Mouse (Mus musculus): ENCODE results near the gene Edil3. TPM values are rescaled to one million over a fixed set of nuclear protein-coding genes. Genes with fewer than 3 reads are reported as not detected.

Gene Edil3
- polyA plus RNA-seq, 1 experiment from 2014 or later: 3.3 TPM

DNA sequence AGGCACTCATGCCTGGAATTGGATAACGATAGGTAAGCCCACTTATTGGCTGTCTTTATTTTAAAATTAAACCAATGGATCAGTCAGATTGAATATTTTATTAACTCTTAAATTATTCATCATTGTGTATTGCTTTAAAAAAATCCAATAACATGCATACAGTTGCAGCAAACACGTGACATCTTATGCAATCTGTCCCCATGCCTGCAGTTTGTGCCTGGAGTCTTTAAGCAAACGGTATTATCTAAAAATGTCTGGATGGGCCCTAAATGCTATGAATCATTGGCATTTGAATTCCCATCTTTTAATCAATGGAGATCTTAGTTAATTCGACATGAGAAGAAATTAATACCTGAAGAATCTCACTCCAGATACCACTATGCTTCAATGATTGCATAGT lies 3.2 kb downstream of the Edil3 start:
- H3K36me3 ChIP-seq: no peaks in the 10 kb centered on the region
- no peak overlapping the region for H3K4me2 ChIP-seq
- H3K4me1 ChIP-seq (replicated peaks): peaks cover 19% of the 10 kb centered on the region; the same call in 1 of the 2 replicates
- no peak overlapping the region for H3K9ac ChIP-seq
- no peak for ATAC-seq (replicated peaks; ENCODE audit: insufficient number of reproducible peaks, insufficient read depth, low FRiP score, low read depth)
- no peaks in the 10 kb centered on the region for H3K9me3 ChIP-seq (replicated peaks)
- no peak overlapping the region for H3K27ac ChIP-seq
- peak overlapping the region; percentile 80; the same call in 1 of the 2 replicates for H3K4me3 ChIP-seq
- WGBS: 41% methylated on average over 4 of the region's 4 CpGs
- H3K27me3 ChIP-seq: no peaks in the 10 kb centered on the region

DNA sequence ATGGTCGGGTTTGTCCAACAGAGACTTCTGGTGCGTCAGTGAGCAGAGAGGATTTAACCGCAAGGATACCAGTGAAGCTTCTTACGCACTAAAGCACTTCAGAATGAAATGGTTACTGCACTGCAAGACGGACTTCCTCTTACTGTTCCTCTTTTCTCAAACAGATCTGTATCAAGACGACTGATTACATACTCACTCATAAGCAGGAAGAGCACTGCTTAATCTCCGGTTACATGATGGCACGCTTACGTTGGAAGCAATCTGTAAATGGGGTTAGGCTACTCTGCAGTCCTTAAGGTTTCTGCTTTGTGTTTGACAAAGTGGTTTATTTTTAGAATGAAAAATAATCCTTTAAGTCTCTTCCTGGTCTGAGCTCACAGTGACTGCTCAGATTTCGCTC lies 7.1 kb downstream of the Edil3 start:
- H3K4me3 ChIP-seq: peak overlapping the region; percentile 40
- H3K27me3 ChIP-seq: no peaks in the 10 kb centered on the region
- no peak overlapping the region for H3K27ac ChIP-seq
- no peak overlapping the region for H3K9ac ChIP-seq
- ATAC-seq (replicated peaks; ENCODE audit: insufficient number of reproducible peaks, insufficient read depth, low FRiP score, low read depth): no peak
- peak overlapping the region; percentile 57 for H3K4me2 ChIP-seq
- H3K4me1 ChIP-seq (replicated peaks): peaks cover 6% of the 10 kb centered on the region; the same call in 1 of the 2 replicates
- WGBS: 10% methylated on average over 10 of the region's 10 CpGs
- H3K9me3 ChIP-seq (replicated peaks): no peaks in the 10 kb centered on the region
- no peaks in the 10 kb centered on the region for H3K36me3 ChIP-seq

DNA sequence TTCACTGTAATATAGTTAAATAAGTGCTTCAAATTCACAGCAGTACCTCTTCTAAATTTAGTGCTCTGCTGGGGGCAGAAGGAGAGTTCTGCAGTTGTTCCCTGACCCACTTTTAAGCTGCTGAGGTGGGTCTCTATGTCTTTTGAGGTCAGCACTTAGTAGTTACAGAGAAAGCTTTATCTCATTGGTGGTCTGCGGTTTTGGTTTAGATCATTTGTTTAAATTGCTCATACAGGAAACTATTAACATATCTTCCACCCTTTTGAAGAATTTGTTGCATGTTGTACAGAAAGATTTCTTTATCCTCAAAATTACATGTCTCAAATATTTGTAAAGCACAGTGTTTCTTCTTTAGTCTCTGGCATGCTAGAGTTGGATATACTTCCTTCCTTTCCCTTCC lies 12.5 kb downstream of the Edil3 start:
- H3K27ac ChIP-seq: no peak overlapping the region
- H3K9me3 ChIP-seq (replicated peaks): no peaks in the 10 kb centered on the region
- WGBS: 56% methylated on average over 1 of the region's 1 CpGs
- H3K9ac ChIP-seq: no peak overlapping the region
- no peaks in the 10 kb centered on the region for H3K27me3 ChIP-seq
- no peak overlapping the region for H3K4me3 ChIP-seq
- no peak overlapping the region for H3K4me2 ChIP-seq
- H3K36me3 ChIP-seq: no peaks in the 10 kb centered on the region
- ATAC-seq (replicated peaks; ENCODE audit: insufficient number of reproducible peaks, insufficient read depth, low FRiP score, low read depth): no peak
- H3K4me1 ChIP-seq (replicated peaks): no peaks in the 10 kb centered on the region

DNA sequence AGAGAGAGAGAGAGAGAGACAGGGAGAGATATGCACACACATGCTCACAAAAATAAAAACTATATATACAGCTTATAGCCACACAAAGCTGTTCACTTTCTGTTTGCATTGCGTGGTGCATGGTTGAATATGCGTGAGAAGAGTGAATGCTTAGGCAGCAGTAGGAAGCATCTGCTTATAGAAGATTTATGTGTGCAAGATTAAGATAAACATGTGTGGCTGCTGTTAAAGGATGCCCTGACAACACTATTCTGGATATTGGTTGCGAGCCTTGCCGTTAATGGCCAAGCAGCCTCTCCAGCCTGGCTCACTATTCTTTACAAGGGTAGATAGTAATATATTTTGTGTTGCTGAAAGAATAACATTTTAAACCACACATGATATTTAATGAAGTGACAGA lies 28.5 kb downstream of the Edil3 start:
- WGBS: 66% methylated on average over 4 of the region's 4 CpGs

DNA sequence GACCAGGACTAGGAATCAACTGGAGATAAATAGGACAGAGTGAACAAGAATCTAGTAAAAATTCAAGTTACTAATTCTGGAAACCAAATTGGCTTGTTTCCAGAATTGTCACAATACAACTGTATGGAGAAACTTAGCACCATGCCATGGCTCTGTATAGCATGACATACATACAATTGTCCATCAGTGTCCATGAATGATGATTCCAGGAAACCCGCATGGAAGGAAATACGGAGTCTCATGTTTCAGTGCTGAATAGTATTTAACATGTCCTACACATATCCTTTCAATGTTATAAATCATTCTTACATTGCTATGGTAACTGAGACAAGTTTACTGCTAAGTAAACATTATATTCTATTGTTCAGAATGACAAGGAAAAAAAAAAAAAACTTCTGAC lies 58.7 kb downstream of the Edil3 start:
- Histone ChIP-seq H3K4me3 (no peak overlapping the region), H3K9me3 (replicated peaks) (no peaks in the 10 kb centered on the region), H3K27me3 (no peaks in the 10 kb centered on the region), H3K4me2 (no peak overlapping the region), H3K9ac (no peak overlapping the region), H3K4me1 (replicated peaks) (no peaks in the 10 kb centered on the region), H3K27ac (no peak overlapping the region), H3K36me3 (no peaks in the 10 kb centered on the region)
- no peak for ATAC-seq (replicated peaks; ENCODE audit: insufficient number of reproducible peaks, insufficient read depth, low FRiP score, low read depth)
- WGBS: 70% methylated on average over 2 of the region's 2 CpGs

More for the DNA sequence above, 28.5 kb downstream of the Edil3 start:
- ATAC-seq (replicated peaks; ENCODE audit: insufficient number of reproducible peaks, insufficient read depth, low FRiP score, low read depth): no peak
- H3K27ac ChIP-seq: no peak overlapping the region
- H3K27me3 ChIP-seq: no peaks in the 10 kb centered on the region
- H3K9ac ChIP-seq: no peak overlapping the region
- no peak overlapping the region for H3K4me3 ChIP-seq
- no peaks in the 10 kb centered on the region for H3K9me3 ChIP-seq (replicated peaks)
- no peaks in the 10 kb centered on the region for H3K36me3 ChIP-seq
- no peak overlapping the region for H3K4me2 ChIP-seq
- no peaks in the 10 kb centered on the region for H3K4me1 ChIP-seq (replicated peaks)

- Histone ChIP-seq H3K4me3 (no peak overlapping the region), H3K4me2 (no peak overlapping the region), H3K27me3 (no peaks in the 10 kb centered on the region), H3K9me3 (replicated peaks) (no peaks in the 10 kb centered on the region), H3K27ac (no peak overlapping the region), H3K9ac (no peak overlapping the region), H3K4me1 (replicated peaks) (no peaks in the 10 kb centered on the region), H3K36me3 (no peaks in the 10 kb centered on the region)
- no peak for ATAC-seq (replicated peaks; ENCODE audit: insufficient number of reproducible peaks, insufficient read depth, low FRiP score, low read depth)
- 77% methylated on average over 3 of the region's 3 CpGs for WGBS
Measured at GRCm38 (mm10) chr13:88890728-88891127, 69.5 kb downstream of the Edil3 start.

GRCm38 (mm10) chr13:88900046-88900445 lies 78.8 kb downstream of the Edil3 start:
- Histone ChIP-seq H3K9me3 (replicated peaks) (no peaks in the 10 kb centered on the region), H3K4me2 (no peak overlapping the region), H3K36me3 (no peaks in the 10 kb centered on the region), H3K4me1 (replicated peaks) (no peaks in the 10 kb centered on the region), H3K4me3 (no peak overlapping the region), H3K27me3 (no peaks in the 10 kb centered on the region), H3K27ac (no peak overlapping the region), H3K9ac (no peak overlapping the region)
- ATAC-seq (replicated peaks; ENCODE audit: insufficient number of reproducible peaks, insufficient read depth, low FRiP score, low read depth): no peak
- WGBS: 82% methylated on average over 3 of the region's 3 CpGs

DNA sequence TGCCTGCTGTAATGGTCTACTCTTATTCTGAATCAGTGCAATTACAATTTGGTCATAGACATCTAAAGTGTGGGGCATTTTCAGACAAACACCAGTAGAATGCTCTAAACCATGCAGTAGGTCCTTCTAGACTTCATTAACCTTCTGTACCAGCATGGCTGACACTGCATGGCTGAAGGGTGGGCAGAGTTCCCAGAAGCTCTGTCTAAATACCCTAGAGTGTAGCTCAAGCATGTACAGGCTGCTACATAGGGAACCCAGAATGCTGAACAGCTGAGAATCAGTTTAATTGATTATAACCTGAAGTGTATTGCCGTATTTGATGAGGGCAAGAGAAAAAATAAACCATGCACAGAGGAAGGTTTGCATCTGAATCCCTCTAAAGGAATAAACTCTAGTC lies 86.1 kb downstream of the Edil3 start:
- H3K9ac ChIP-seq: no peak overlapping the region
- H3K27ac ChIP-seq: no peak overlapping the region
- WGBS: 81% methylated on average over 1 of the region's 1 CpGs
- no peaks in the 10 kb centered on the region for H3K9me3 ChIP-seq (replicated peaks)
- H3K4me2 ChIP-seq: no peak overlapping the region
- H3K36me3 ChIP-seq: no peaks in the 10 kb centered on the region
- H3K4me3 ChIP-seq: no peak overlapping the region
- no peaks in the 10 kb centered on the region for H3K27me3 ChIP-seq
- H3K4me1 ChIP-seq (replicated peaks): no peaks in the 10 kb centered on the region
- no peak for ATAC-seq (replicated peaks; ENCODE audit: insufficient number of reproducible peaks, insufficient read depth, low FRiP score, low read depth)

DNA sequence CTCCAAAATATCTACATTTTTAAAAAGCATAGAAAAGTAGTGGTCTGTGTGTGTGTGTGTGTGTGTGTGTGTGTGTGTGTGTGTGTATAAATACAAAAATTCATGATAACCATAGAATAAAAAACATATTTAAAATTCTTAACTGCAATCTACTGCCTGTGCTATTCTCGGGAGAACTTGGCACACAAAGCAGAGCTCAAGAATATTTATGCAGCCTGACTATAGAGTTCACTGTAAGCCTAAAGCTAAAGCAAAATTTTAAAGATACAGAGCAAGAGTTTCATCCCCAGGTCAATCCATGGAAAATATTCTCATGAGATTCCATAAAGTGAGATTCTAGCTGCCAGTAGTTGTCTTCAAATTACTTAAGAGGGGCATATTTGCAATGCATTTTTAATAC lies 86.9 kb downstream of the Edil3 start:
- Histone ChIP-seq H3K4me3 (no peak overlapping the region), H3K9ac (no peak overlapping the region), H3K36me3 (no peaks in the 10 kb centered on the region), H3K4me2 (no peak overlapping the region), H3K4me1 (replicated peaks) (no peaks in the 10 kb centered on the region), H3K27ac (no peak overlapping the region), H3K27me3 (no peaks in the 10 kb centered on the region), H3K9me3 (replicated peaks) (no peaks in the 10 kb centered on the region)
- ATAC-seq (replicated peaks; ENCODE audit: insufficient number of reproducible peaks, insufficient read depth, low FRiP score, low read depth): no peak
- 37% methylated on average over 1 of the region's 1 CpGs for WGBS

DNA sequence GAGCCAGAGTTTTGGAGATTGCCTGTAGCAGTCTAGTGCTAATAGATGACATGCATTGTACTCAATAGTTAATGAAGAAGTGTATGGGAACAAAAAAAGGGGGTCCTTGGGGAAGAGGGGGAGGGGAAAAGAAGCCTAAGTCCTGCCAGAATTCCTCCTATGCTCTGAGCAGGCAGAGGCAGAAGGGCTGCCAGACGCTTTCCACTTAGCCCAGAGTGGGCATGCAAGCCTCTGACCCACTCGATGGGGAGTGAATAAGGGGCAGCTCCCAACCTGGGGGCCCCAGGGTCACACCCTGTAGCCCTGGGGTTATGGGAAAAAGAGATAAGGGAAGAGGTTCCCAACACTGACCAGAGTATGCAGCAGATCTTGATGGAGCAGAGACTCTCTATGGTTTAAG lies 95.2 kb downstream of the Edil3 start:
- H3K4me2 ChIP-seq: no peak overlapping the region

DNA sequence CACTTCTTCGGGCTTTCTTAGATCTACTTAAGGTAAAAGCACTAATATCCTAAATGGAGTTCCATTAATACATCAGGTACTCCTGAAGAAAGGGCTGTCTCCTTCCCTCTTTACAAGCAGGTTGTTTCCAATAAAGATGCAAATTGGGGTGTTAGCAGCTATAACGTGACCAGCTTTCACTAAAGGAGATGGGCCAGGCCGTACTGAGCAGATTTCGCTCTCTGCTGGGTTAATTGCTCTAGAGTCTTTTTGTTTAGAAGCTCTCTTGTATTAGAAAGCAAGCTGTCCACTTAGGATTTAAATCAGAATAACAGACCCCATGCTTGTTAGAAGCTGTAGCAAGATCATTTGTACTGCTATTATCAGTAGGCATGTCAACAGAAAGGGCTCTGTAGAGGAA lies 108.4 kb downstream of the Edil3 start:
- Histone ChIP-seq H3K27ac (no peak overlapping the region), H3K9ac (no peak overlapping the region), H3K27me3 (no peaks in the 10 kb centered on the region), H3K9me3 (replicated peaks) (no peaks in the 10 kb centered on the region), H3K4me1 (replicated peaks) (no peaks in the 10 kb centered on the region), H3K4me3 (no peak overlapping the region), H3K36me3 (no peaks in the 10 kb centered on the region), H3K4me2 (no peak overlapping the region)
- WGBS: 73% methylated on average over 4 of the region's 4 CpGs
- no peak for ATAC-seq (replicated peaks; ENCODE audit: insufficient number of reproducible peaks, insufficient read depth, low FRiP score, low read depth)

More for the DNA sequence above, 95.2 kb downstream of the Edil3 start:
- no peak overlapping the region for H3K27ac ChIP-seq
- no peaks in the 10 kb centered on the region for H3K9me3 ChIP-seq (replicated peaks)
- no peaks in the 10 kb centered on the region for H3K4me1 ChIP-seq (replicated peaks)
- ATAC-seq (replicated peaks; ENCODE audit: insufficient number of reproducible peaks, insufficient read depth, low FRiP score, low read depth): no peak
- H3K27me3 ChIP-seq: no peaks in the 10 kb centered on the region
- no peak overlapping the region for H3K9ac ChIP-seq
- WGBS: 51% methylated on average over 2 of the region's 2 CpGs
- no peak overlapping the region for H3K4me3 ChIP-seq
- no peaks in the 10 kb centered on the region for H3K36me3 ChIP-seq

- no peak overlapping the region for H3K9ac ChIP-seq
- H3K27me3 ChIP-seq: no peaks in the 10 kb centered on the region
- WGBS: 55% methylated on average over 2 of the region's 2 CpGs
- H3K4me1 ChIP-seq (replicated peaks): no peaks in the 10 kb centered on the region
- H3K36me3 ChIP-seq: no peaks in the 10 kb centered on the region
- H3K4me2 ChIP-seq: no peak overlapping the region
- ATAC-seq (replicated peaks; ENCODE audit: insufficient number of reproducible peaks, insufficient read depth, low FRiP score, low read depth): no peak
- H3K4me3 ChIP-seq: no peak overlapping the region
- H3K9me3 ChIP-seq (replicated peaks): no peaks in the 10 kb centered on the region
- no peak overlapping the region for H3K27ac ChIP-seq
Measured at GRCm38 (mm10) chr13:88938564-88938963, 117.3 kb downstream of the Edil3 start.

All from heart, embryonic 15.5 days (tissue).